10 mouse cellular contexts compared by ENCODE assay signal in genomic region chr7:110708116-110708515, GRCm38 (mm10). TPM values are rescaled to one million over a fixed set of nuclear protein-coding genes. Genes with fewer than 3 reads are reported as not detected.
DNase-seq lines count a peak whose midpoint lies in the region; ATAC-seq lines count a peak whose summit lies in the region.
"Had no signal": no experiment of that assay in that cellular context is flagged by ENCODE, and none has a peak within 500 bp of the region (broad histone marks: within the 10 kb centered on the region; RNA-seq: fewer than 3 reads in every experiment).

No protein-coding gene starts in this region.

- H3K36me3 ChIP-seq in heart, embryonic 11.5 days (ENCODE audit: control insufficient read depth, insufficient read depth, low read length), result no peaks in the 10 kb centered on the region
- no peaks in the 10 kb centered on the region for H3K36me3 ChIP-seq in limb, embryonic 10.5 days
- H3K36me3 ChIP-seq: hindbrain, embryonic 13.5 days had no signal

- no peak overlapping the region for H3K4me3 ChIP-seq in heart, embryonic 11.5 days (ENCODE audit: low read depth, low read length)
- no peak overlapping the region for H3K4me3 ChIP-seq in limb, embryonic 10.5 days
- H3K4me3 ChIP-seq: hindbrain, embryonic 13.5 days had no signal

- H3K4me2 ChIP-seq in heart, embryonic 11.5 days, result no peak overlapping the region
- H3K4me2 ChIP-seq: hindbrain, embryonic 13.5 days had no signal

- no peaks in the 10 kb centered on the region; the same call in 1 of the 2 replicates for H3K9me3 ChIP-seq in heart, embryonic 11.5 days (replicated peaks; ENCODE audit: control insufficient read depth, low read length)
- no peaks in the 10 kb centered on the region for H3K9me3 ChIP-seq in limb, embryonic 10.5 days (replicated peaks)

- no peak overlapping the region for H3K9ac ChIP-seq in heart, embryonic 11.5 days (ENCODE audit: low read depth, low read length)
- H3K9ac ChIP-seq: hindbrain, embryonic 13.5 days had no signal

- WGBS in heart, embryonic 11.5 days (ENCODE audit: insufficient replicate concordance), result 62% methylated on average over 9 of the region's 9 CpGs
- 87% methylated on average over 9 of the region's 9 CpGs for WGBS in limb, embryonic 10.5 days

- DNase-seq in heart, adult 11 months, result peak; percentile 99
- peak; percentile 81 to 86 for DNase-seq in heart, postnatal 36 days
- DNase-seq in thymus, postnatal 25 days, result no peak
- no peak for DNase-seq in left cerebral cortex, postnatal 25 days (ENCODE audit: low spot score in 2 of 2)
- DNase-seq in limb, embryonic 10.5 days (ENCODE audit: low spot score), result no peak

- no peak for ATAC-seq in heart, embryonic 11.5 days (replicated peaks; ENCODE audit: insufficient number of reproducible peaks, low FRiP score, low TSS enrichment)
- ATAC-seq in common myeloid progenitor, adult 5-6 weeks (replicated peaks; ENCODE audit: low read depth, poor library complexity, severe bottlenecking), result peak; percentile 59
- peak; percentile 40; the same call in 1 of the 2 replicates for ATAC-seq in megakaryocyte-erythroid progenitor cell, adult 5-6 weeks (replicated peaks; ENCODE audit: low FRiP score, low TSS enrichment, poor library complexity, severe bottlenecking)
- ATAC-seq: midbrain, embryonic 16.5 days had no signal

- H3K4me1 ChIP-seq in heart, embryonic 11.5 days (ENCODE audit: control insufficient read depth, insufficient read depth, low read length), result no peaks in the 10 kb centered on the region
- no peaks in the 10 kb centered on the region for H3K4me1 ChIP-seq in limb, embryonic 10.5 days
- H3K4me1 ChIP-seq: hindbrain, embryonic 13.5 days had no signal

- H3K27me3 ChIP-seq in heart, embryonic 11.5 days (ENCODE audit: control insufficient read depth, insufficient read depth, low read length), result no peaks in the 10 kb centered on the region
- H3K27me3 ChIP-seq in limb, embryonic 10.5 days (ENCODE audit: low read depth, poor library complexity, severe bottlenecking), result no peaks in the 10 kb centered on the region
- H3K27me3 ChIP-seq: hindbrain, embryonic 13.5 days had no signal

- intact Hi-C loops in heart, postnatal 36 days (cut with DNase I), result no loop called here
- intact Hi-C loops in left cerebral cortex, postnatal 25 days (cut with DNase I), result no loop called here

- no peak overlapping the region for H3K27ac ChIP-seq in heart, embryonic 11.5 days (ENCODE audit: low read depth, low read length)
- no peak overlapping the region for H3K27ac ChIP-seq in limb, embryonic 10.5 days
- H3K27ac ChIP-seq: hindbrain, embryonic 13.5 days had no signal

RNA-seq across cellular contexts. Expression of gene Ampd3, which starts 59.9 kb away (rescaled TPM):
- polyA plus RNA-seq in heart, embryonic 11.5 days (2014; fragmentation: Nextera tagmentation; extraction: Ambion mirVana), result 6.0 and 8.9 TPM in 2 replicates
- 9.0 and 17.3 TPM in 2 replicates for total RNA-seq in common myeloid progenitor, adult 5-6 weeks (2017)
- 10 to 100 TPM; 31.5 to 45.8 TPM for total RNA-seq in heart, postnatal 36 days (2021)
- 66.1 and 83.1 TPM in 2 replicates for total RNA-seq in megakaryocyte-erythroid progenitor cell, adult 5-6 weeks (2014; fragmentation: Nextera tagmentation)
- 30.8 and 52.2 TPM in 2 replicates for total RNA-seq in megakaryocyte-erythroid progenitor cell, adult 5-6 weeks (2017)
- 10 to 100 TPM; 22.0 to 24.2 TPM for total RNA-seq in left cerebral cortex, postnatal 25 days (2021)
- polyA plus RNA-seq in limb, embryonic 10.5 days (2016; fragmentation: Nextera tagmentation; extraction: Ambion mirVana), result 1.0 and 1.9 TPM in 2 replicates

Comparison
In these comparisons a context has a peak if more than half of its experiments do, and no peak if none do; other contexts are left out.
1. DNase-seq: peak in heart, adult 11 months (single experiment) and heart, postnatal 36 days (2 of 2); none in thymus, postnatal 25 days (single experiment), left cerebral cortex, postnatal 25 days (0 of 2) and limb, embryonic 10.5 days (single experiment).